Mouse (Mus musculus) kidney, adult 9 months (tissue): ENCODE data around the gene Prl7a2.

ENCODE experiments used
- DNase-seq: peaks from one replicate; pipeline ENCODE4 v3.0.0; 2022

The Prl7a2 gene

GRCm38 (mm10) chr13:27667936-27668335, at the start of gene Prl7a2:
Gene Prl7a2, minus strand, starts transcription at chr13:27668036.
- DNase-seq: no peak

GRCm38 (mm10) chr13:27716636-27717035, 48.8 kb upstream of the Prl7a2 start, which contains the start of gene Prl7d1:
Gene Prl7d1, minus strand, starts transcription at chr13:27716736.
- DNase-seq: no peak

GRCm38 (mm10) chr13:27706521-27706920, 38.7 kb upstream of the Prl7a2 start:
- no peak for DNase-seq

GRCm38 (mm10) chr13:27660747-27661146, 7.1 kb downstream of the Prl7a2 start:
- DNase-seq: no peak

- DNase-seq: no peak
Measured at GRCm38 (mm10) chr13:27642393-27642792, 25.4 kb downstream of the Prl7a2 start, which contains the start of gene Prl7a1. Gene Prl7a1, minus strand, starts transcription at chr13:27642493.

- no peak for DNase-seq
Measured at GRCm38 (mm10) chr13:27610482-27610881, 57.4 kb downstream of the Prl7a2 start, which contains the start of gene Prl7b1. Gene Prl7b1, minus strand, starts transcription at chr13:27610582.
